Mouse (Mus musculus) C2C12 (cell line): ENCODE data around the gene Orm1.

Experiments
- CEBPB ChIP-seq: IDR thresholded peaks from one replicate; pipeline ENCODE4 v1.6.1; 2011; ENCODE audit warnings: low read depth, mild to moderate bottlenecking, control low read depth, moderate library complexity
- CTCF ChIP-seq: IDR thresholded peaks from one replicate; pipeline ENCODE4 v1.5.1; 2011; ENCODE audit not compliant: control insufficient read depth, insufficient read depth, insufficient read length
- MAX ChIP-seq: IDR thresholded peaks from one replicate; pipeline ENCODE4 v1.6.1; 2011; ENCODE audit warnings: mild to moderate bottlenecking, control low read depth
- MYOD1 ChIP-seq: IDR thresholded peaks from one replicate; pipeline ENCODE4 v1.6.1; 2011; ENCODE audit warnings: low read depth; ENCODE audit not compliant: control insufficient read depth, insufficient read length
- MYOG ChIP-seq: IDR thresholded peaks from one replicate; pipeline ENCODE4 v1.6.1; 2011; ENCODE audit not compliant: control insufficient read depth, insufficient read length; ENCODE audit errors: extremely low read depth
- USF1 ChIP-seq: IDR thresholded peaks from one replicate; pipeline ENCODE4 v1.6.1; 2011; ENCODE audit warnings: low read depth, mild to moderate bottlenecking, control low read depth, moderate library complexity

GRCm38 (mm10) chr4:63314063-63314462, 30.3 kb upstream of the Orm1 start:
- no peak for TF ChIP-seq MAX
- no peak for TF ChIP-seq USF1
- no peak for TF ChIP-seq CTCF
- TF ChIP-seq MYOD1, result no peak
- TF ChIP-seq CEBPB, result no peak
- TF ChIP-seq MYOG, result no peak
